Mouse (Mus musculus) adrenal gland, postnatal 14 days (tissue): ENCODE measurements around the gene Abcf3. TPM values are rescaled to one million over a fixed set of nuclear protein-coding genes. Genes with fewer than 3 reads are reported as not detected.

ENCODE experiments used
- DNase-seq: peaks from one replicate; pipeline ENCODE4 v3.0.0; 2021; ENCODE audit warnings: mixed read lengths
- total RNA-seq: library from RNA; stranded (reverse); gene quantifications from 2 replicates; pipeline ENCODE4 v1.2.3, GENCODE M21; 2021

Gene Abcf3
- total RNA-seq, 1 experiment from 2014 or later, result 77.8 TPM

GRCm38 (mm10) chr16:20540438-20540837 is 7.9 kb upstream of the Abcf3 start:
- DNase-seq, result peak; percentile 38

- no peak for DNase-seq
Observed at GRCm38 (mm10) chr16:20545696-20546095, 2.7 kb upstream of the Abcf3 start.

GRCm38 (mm10) chr16:20547423-20547822 is 954 bp upstream of the Abcf3 start:
- no peak for DNase-seq

- no peak for DNase-seq
Observed at GRCm38 (mm10) chr16:20549161-20549560, 784 bp downstream of the Abcf3 start.

GRCm38 (mm10) chr16:20551691-20552090 is 3.3 kb downstream of the Abcf3 start:
- DNase-seq, result no peak

- no peak for DNase-seq
Observed at GRCm38 (mm10) chr16:20552594-20552993, 4.2 kb downstream of the Abcf3 start.

GRCm38 (mm10) chr16:20555000-20555399 is 6.6 kb downstream of the Abcf3 start:
- DNase-seq, result no peak

GRCm38 (mm10) chr16:20557381-20557780 is 9.0 kb downstream of the Abcf3 start:
- DNase-seq, result no peak

GRCm38 (mm10) chr16:20565075-20565474 is 16.7 kb downstream of the Abcf3 start:
- DNase-seq, result no peak

GRCm38 (mm10) chr16:20589366-20589938 is 41.1 kb downstream of the Abcf3 start, which contains the start of gene Vwa5b2:
TSS of gene Vwa5b2 (plus strand) at chr16:20589471.
- DNase-seq, result no peak

- DNase-seq, result peak; percentile 45
Observed at GRCm38 (mm10) chr16:20589939-20590679, 41.7 kb downstream of the Abcf3 start.

GRCm38 (mm10) chr16:20590680-20591038 is 42.3 kb downstream of the Abcf3 start:
- DNase-seq, result no peak

- DNase-seq, result peak; percentile 12
Observed at GRCm38 (mm10) chr16:20591076-20591705, 42.8 kb downstream of the Abcf3 start.

GRCm38 (mm10) chr16:20595060-20595673 is 46.8 kb downstream of the Abcf3 start:
- DNase-seq, result no peak

GRCm38 (mm10) chr16:20595737-20596136 is 47.4 kb downstream of the Abcf3 start:
- DNase-seq, result no peak

GRCm38 (mm10) chr16:20596687-20597441 is 48.5 kb downstream of the Abcf3 start:
- DNase-seq, result no peak

GRCm38 (mm10) chr16:20600511-20600910 is 52.1 kb downstream of the Abcf3 start:
- DNase-seq, result no peak

GRCm38 (mm10) chr16:20604705-20605104 is 56.3 kb downstream of the Abcf3 start:
- no peak for DNase-seq

- DNase-seq, result peak; percentile 85
Observed at GRCm38 (mm10) chr16:20610501-20611356, 62.4 kb downstream of the Abcf3 start.
